Comparison of ENCODE assay signal across 8 mouse cellular contexts in the genomic region with DNA sequence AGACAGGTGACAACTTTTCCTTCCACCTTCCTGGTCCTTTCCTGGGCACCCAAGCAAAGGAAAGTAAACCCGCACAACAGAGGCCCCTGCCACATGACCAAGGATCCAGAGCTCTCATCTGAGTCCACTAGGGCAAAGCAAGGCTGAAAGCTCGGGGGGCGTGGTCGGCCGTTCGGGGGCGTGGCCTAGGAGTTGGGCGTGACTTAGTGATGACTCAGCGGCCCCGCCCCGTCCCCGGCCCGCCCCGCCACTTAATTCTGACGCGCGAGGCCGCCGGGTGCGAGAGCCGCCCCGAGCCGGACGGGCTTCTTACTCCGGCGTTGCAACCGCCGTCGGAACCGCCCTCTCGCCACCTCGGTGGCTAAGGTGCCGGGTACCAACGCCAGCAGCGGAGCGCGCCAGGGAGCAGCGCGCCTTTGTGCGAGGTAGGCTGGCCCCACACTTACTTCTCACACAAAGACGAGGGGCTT.
DNase-seq lines count a peak whose midpoint lies in the region; ATAC-seq and TF ChIP-seq lines count a peak whose summit lies in the region.

No protein-coding gene starts in this region.

- ATAC-seq in forebrain, embryonic 14.5 days: peak; percentile 95
- peak; percentile 94 for ATAC-seq in liver, embryonic 16.5 days (ENCODE audit: low read depth)
- peak; percentile 93 for ATAC-seq in neural tube, embryonic 12.5 days (ENCODE audit: low FRiP score, low read depth)
- peak; percentile 97 for ATAC-seq in stomach, postnatal 0 days (ENCODE audit: low FRiP score, low TSS enrichment)

- H3K4me2 ChIP-seq in forebrain, embryonic 14.5 days (ENCODE audit: low read length): peak overlapping the region; percentile 73
- peak overlapping the region; percentile 85 for H3K4me2 ChIP-seq in liver, embryonic 16.5 days (ENCODE audit: low read depth, low read length)
- H3K4me2 ChIP-seq in neural tube, embryonic 12.5 days (replicated peaks): peak overlapping the region; percentile 79
- peak overlapping the region; percentile 97 for H3K4me2 ChIP-seq in stomach, postnatal 0 days (replicated peaks; ENCODE audit: low read depth)

- no peak for TF ChIP-seq EP300 in ES-Bruce4 (IDR thresholded peaks at IDR 0.05; ENCODE audit: insufficient read depth, low read depth, low read length)
- no peak for TF ChIP-seq EP300 in stomach, postnatal 0 days (optimal IDR thresholded peaks at IDR 0.05)

- H3K9me3 ChIP-seq in ES-Bruce4 (replicated peaks; ENCODE audit: control insufficient read depth, insufficient read depth, low read length, poor library complexity, severe bottlenecking): no peaks in the 10 kb centered on the region
- H3K9me3 ChIP-seq in forebrain, embryonic 14.5 days (replicated peaks; ENCODE audit: control insufficient read depth, low read length): no peaks in the 10 kb centered on the region
- H3K9me3 ChIP-seq in liver, embryonic 16.5 days (replicated peaks; ENCODE audit: control insufficient read depth, low read length): no peaks in the 10 kb centered on the region
- H3K9me3 ChIP-seq in neural tube, embryonic 12.5 days: no peaks in the 10 kb centered on the region
- no peaks in the 10 kb centered on the region for H3K9me3 ChIP-seq in stomach, postnatal 0 days (ENCODE audit: control insufficient read depth, low read length)

- WGBS in forebrain, embryonic 14.5 days: under 1% methylated on average over 41 of the region's 41 CpGs
- WGBS in large intestine, adult 2 months: under 1% methylated on average over 41 of the region's 41 CpGs
- WGBS in liver, embryonic 16.5 days (ENCODE audit: insufficient replicate concordance): 0% methylated on average over 41 of the region's 41 CpGs
- WGBS in neural tube, embryonic 12.5 days: under 1% methylated on average over 41 of the region's 41 CpGs
- WGBS in stomach, postnatal 0 days: under 1% methylated on average over 38 of the region's 41 CpGs

- no peak overlapping the region for H3K27ac ChIP-seq in ES-Bruce4 (ENCODE audit: insufficient read depth, low read length)
- peak overlapping the region; percentile 81 for H3K27ac ChIP-seq in forebrain, embryonic 14.5 days (ENCODE audit: low read depth, low read length)
- H3K27ac ChIP-seq in liver, embryonic 16.5 days (ENCODE audit: low read length): 0 out of 2 replicates have a peak overlapping the region, but pooled peaks have one; percentile 30
- peak overlapping the region; percentile 66; the same call in 1 of the 2 replicates for H3K27ac ChIP-seq in neural tube, embryonic 12.5 days
- peak overlapping the region; percentile 88 for H3K27ac ChIP-seq in stomach, postnatal 0 days (replicated peaks)

- peak overlapping the region; percentile 82 for H3K9ac ChIP-seq in ES-Bruce4 (ENCODE audit: low read depth, poor library complexity, severe bottlenecking)
- H3K9ac ChIP-seq in forebrain, embryonic 14.5 days (ENCODE audit: low read length): peak overlapping the region; percentile 99
- H3K9ac ChIP-seq in liver, embryonic 16.5 days (ENCODE audit: low read depth, low read length): peak overlapping the region; percentile 77
- peak overlapping the region; percentile 84 for H3K9ac ChIP-seq in neural tube, embryonic 12.5 days
- peak overlapping the region; percentile 87 for H3K9ac ChIP-seq in stomach, postnatal 0 days (ENCODE audit: low read length)

- TF ChIP-seq POLR2A in ES-Bruce4 (IDR thresholded peaks at IDR 0.05; ENCODE audit: insufficient read depth, low read length): peak; percentile 65

- peak overlapping the region; percentile 71 for H3K4me3 ChIP-seq in ES-Bruce4 (ENCODE audit: low read depth, low read length)
- peak overlapping the region; percentile 99 for H3K4me3 ChIP-seq in forebrain, embryonic 14.5 days (ENCODE audit: low read depth, low read length)
- H3K4me3 ChIP-seq in liver, embryonic 16.5 days (ENCODE audit: low read depth, low read length): peak overlapping the region; percentile 74
- H3K4me3 ChIP-seq in neural tube, embryonic 12.5 days: peak overlapping the region; percentile 77
- peak overlapping the region; percentile 91 for H3K4me3 ChIP-seq in stomach, postnatal 0 days (ENCODE audit: low read depth, low read length)

- H3K27me3 ChIP-seq in ES-Bruce4 (ENCODE audit: control insufficient read depth, insufficient read depth, low read length, poor library complexity, severe bottlenecking): no peaks in the 10 kb centered on the region; the same call in 1 of the 2 replicates
- no peaks in the 10 kb centered on the region for H3K27me3 ChIP-seq in forebrain, embryonic 14.5 days (replicated peaks; ENCODE audit: control insufficient read depth, insufficient read depth, low read length)
- H3K27me3 ChIP-seq in liver, embryonic 16.5 days (ENCODE audit: control insufficient read depth, insufficient read depth, low read depth, low read length): peaks cover 5% of the 10 kb centered on the region; the same call in 1 of the 2 replicates
- no peaks in the 10 kb centered on the region for H3K27me3 ChIP-seq in neural tube, embryonic 12.5 days (replicated peaks)
- H3K27me3 ChIP-seq in stomach, postnatal 0 days (ENCODE audit: control insufficient read depth, insufficient read depth, low read length): no peaks in the 10 kb centered on the region; the same call in 1 of the 2 replicates

- TF ChIP-seq CTCF in ES-Bruce4 (IDR thresholded peaks at IDR 0.05; ENCODE audit: low read depth, low read length): no peak
- peak; percentile 35 for TF ChIP-seq CTCF in stomach, postnatal 0 days (IDR thresholded peaks at IDR 0.05; ENCODE audit: low read depth)

- intact Hi-C loops in heart, postnatal 14 days (cut with DNase I): loop anchor here (5.0 kb wide), 1 partner anchor 54 kb away; no protein-coding TSS in a partner anchor

- DNase-seq in cerebellum, adult 11-12 months: peak; percentile 90
- DNase-seq in forebrain, embryonic 14.5 days (ENCODE audit: low spot score): peak; percentile 93
- peak; percentile 94 to 98 for DNase-seq in heart, postnatal 14 days
- peak; percentile 71 for DNase-seq in large intestine, adult 2 months (ENCODE audit: low read depth, low spot score)
- DNase-seq in stomach, postnatal 0 days (ENCODE audit: low spot score): peak; percentile 97

- H3K36me3 ChIP-seq in ES-Bruce4 (ENCODE audit: control insufficient read depth, insufficient read depth, low read length, poor library complexity, severe bottlenecking): no peaks in the 10 kb centered on the region
- H3K36me3 ChIP-seq in forebrain, embryonic 14.5 days (ENCODE audit: control insufficient read depth, insufficient read depth, low read length): no peaks in the 10 kb centered on the region
- no peaks in the 10 kb centered on the region for H3K36me3 ChIP-seq in liver, embryonic 16.5 days (ENCODE audit: control insufficient read depth, insufficient read depth)
- H3K36me3 ChIP-seq in neural tube, embryonic 12.5 days: no peaks in the 10 kb centered on the region
- H3K36me3 ChIP-seq in stomach, postnatal 0 days (ENCODE audit: control insufficient read depth, insufficient read depth, low read length): no peaks in the 10 kb centered on the region

- H3K4me1 ChIP-seq in ES-Bruce4 (ENCODE audit: control insufficient read depth, insufficient read depth, low read length): no peaks in the 10 kb centered on the region
- peaks cover 23% of the 10 kb centered on the region; the same call in 1 of the 2 replicates for H3K4me1 ChIP-seq in forebrain, embryonic 14.5 days (ENCODE audit: control insufficient read depth, insufficient read depth, low read length)
- H3K4me1 ChIP-seq in liver, embryonic 16.5 days (ENCODE audit: control insufficient read depth, low read depth, low read length): peaks cover 15% of the 10 kb centered on the region
- peaks cover 14% of the 10 kb centered on the region for H3K4me1 ChIP-seq in neural tube, embryonic 12.5 days
- peaks cover 4% of the 10 kb centered on the region for H3K4me1 ChIP-seq in stomach, postnatal 0 days (replicated peaks; ENCODE audit: control insufficient read depth, insufficient read depth)
